Mouse (Mus musculus) erythroblast, embryonic 14.5 days (primary cell): ENCODE results near the gene Iqschfp.

Source experiments
- GATA1 ChIP-seq: IDR thresholded peaks from 2 replicates; pipeline ENCODE4 v1.6.1; 2012; ENCODE audit warnings: low read length, inconsistent platforms, mixed read lengths
- TAL1 ChIP-seq: IDR thresholded peaks from 3 replicates; pipeline ENCODE4 v1.6.1; 2012; ENCODE audit warnings: low read length, inconsistent platforms, mixed read lengths

DNA sequence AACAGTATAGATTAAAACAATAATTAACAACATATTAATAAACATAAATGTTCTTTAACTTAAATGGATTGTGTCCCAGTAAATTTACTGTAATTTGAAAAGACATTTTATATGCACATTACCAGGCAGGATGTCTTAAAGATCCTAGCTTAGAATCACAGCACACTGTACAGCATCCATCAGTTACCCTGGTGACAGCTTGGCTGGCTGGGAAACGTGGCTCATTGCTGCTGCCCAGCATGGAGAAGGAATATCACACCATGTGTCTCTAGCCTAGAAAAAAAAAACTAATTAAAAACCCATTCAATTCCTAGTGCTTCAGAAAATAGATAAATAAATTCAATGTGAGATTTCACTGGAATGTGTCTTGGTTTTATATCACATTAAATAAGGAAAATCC is 309.2 kb downstream of the Iqschfp start:
- TF ChIP-seq TAL1 (no peak), GATA1 (no peak)
